Mouse (Mus musculus): Measurements from ENCODE around the gene Wnt11. TPM values are rescaled to one million over a fixed set of nuclear protein-coding genes. Genes with fewer than 3 reads are reported as not detected.

Gene Wnt11
- polyA plus RNA-seq, 1 experiment = not detected

DNA sequence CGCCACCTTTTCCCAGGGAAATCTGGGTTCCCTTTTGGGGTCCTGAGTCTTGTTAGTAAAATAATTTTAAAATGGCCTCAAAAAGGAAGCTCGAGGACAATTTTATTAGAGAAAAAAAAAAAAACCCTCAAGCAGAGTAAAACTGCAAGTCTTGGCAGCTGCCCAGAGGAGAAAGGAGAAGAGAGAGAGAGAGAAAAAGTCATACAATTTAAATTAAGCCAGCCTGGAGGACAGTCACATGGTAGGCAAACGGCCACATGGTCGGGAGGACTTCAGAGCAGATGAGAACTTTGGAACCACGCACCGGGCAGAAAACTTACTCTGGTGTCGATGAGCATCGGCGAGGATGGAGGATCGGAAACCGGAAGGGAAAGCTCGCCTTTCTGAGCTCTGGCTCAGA, 37.0 kb downstream of the Wnt11 start:
- TF ChIP-seq GATA1 (IDR thresholded peaks at IDR 0.05; ENCODE audit: low read length) = no peak

DNA sequence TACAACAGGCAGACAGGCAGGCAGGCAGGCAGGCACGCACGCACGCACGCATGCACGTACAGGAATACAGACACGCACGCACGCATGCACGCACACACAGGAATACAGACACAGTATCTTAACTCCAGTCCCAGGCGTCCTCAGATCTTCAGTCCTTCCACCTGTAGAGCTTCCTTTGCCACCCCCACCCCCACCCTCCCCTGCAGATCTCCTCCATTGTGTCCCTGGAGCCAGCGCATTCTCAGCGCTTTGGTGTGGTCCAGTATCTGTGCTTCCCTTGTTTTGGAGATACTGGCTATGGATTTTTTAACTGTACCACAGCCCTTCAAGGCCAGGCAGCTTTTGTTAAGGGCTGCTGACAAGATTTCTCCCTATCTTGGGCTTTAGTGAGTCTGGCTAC, 38.4 kb downstream of the Wnt11 start:
- TF ChIP-seq GATA1 (IDR thresholded peaks at IDR 0.05; ENCODE audit: low read length) = no peak

DNA sequence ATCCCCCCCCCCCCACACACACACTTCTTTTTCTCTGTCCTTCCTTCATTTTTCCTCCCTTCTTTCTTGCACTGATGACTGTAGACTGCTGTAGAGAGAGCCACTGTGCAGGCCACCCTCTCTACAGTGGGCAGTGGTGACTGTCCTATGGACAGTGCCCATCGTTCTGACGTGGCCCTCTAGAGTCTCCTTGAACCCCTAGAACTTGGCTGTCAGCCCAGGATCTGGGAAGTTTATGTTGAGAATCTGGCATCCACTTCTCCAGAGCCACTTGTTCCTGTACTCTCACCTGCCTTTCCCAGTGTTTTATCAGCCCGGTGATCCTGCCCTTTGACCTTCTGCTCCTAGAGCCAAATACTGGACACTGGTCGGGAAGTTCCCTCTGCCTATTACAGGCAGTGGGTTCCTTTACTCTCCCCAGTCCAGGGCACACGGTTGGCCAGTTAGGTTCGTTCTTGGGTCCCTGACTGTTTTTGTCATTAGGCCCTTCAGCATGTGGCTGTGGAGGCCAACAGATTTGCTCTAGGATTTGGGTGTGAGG, 39.6 kb downstream of the Wnt11 start:
- no peak for TF ChIP-seq GATA1 (IDR thresholded peaks at IDR 0.05; ENCODE audit: low read length)

DNA sequence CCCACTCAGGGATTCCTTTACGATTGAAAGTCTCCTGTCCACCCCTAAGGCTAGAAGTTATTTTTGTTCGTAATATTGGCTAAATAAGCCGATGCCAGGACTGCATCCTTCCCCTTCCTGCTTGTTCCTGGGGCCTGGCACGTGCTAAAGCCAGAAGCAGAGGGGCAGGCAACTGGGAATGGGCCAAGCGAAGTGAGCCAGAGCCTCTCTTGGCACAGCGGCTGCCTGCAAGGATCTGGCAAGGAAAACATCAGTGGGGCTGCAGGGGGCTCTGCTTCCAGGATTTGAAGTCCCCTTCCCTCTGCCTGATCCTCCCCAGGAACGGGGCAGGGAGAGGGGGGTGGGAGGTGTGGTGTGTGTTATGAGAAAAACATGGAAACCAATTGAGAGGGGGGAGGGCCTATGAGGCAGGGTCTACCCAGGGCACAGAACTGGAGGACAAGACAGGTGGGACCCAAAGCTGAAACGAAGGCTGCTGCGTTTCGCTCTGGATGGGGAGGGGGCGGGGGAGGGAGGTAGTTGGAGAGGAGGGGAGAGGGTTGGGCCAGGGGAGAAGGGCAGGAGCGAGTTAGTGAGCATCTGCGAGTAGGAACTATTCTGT, 40.6 kb downstream of the Wnt11 start:
- no peak for TF ChIP-seq GATA1 (IDR thresholded peaks at IDR 0.05; ENCODE audit: low read length)

DNA sequence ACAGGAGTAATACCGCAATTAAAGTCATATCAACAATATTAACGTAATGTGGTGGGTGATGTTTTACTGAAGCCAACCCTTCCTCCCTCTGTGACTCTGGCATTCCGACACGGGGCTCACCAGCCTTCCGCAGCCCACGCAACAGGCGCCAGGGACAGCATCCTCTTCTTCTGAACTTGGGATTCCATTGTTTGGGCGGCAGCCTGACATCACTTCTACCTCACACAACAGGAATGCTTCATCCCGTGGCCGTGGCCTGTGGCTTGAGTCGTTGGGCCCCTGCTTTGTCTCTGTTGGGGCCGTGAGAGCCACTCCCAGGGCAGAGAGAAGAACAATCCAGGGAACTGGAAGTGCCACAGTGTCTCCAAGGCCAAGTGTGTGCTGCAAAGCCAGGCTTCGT, 41.2 kb downstream of the Wnt11 start:
- no peak for TF ChIP-seq GATA1 (IDR thresholded peaks at IDR 0.05; ENCODE audit: low read length)

DNA sequence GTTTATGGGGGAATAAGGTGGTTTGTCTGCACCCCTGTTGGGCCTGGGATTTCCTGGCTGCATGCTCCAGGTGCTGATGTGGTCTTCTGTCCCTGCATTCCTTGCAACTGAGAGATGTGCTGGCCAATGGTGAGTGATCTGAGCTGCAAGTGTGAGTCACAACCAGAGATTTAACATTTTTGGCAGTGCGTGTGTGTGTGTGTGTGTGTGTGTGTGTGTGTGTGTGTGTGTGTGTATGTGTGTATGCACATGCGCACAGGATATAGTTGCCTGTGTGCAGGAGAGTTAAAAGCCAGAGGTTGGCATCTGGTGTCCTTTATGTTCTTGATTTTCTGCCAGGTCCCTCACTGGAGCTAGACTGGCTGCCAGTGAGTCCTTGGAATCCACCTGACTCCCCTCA, 44.3 kb downstream of the Wnt11 start:
- TF ChIP-seq GATA1 (IDR thresholded peaks at IDR 0.05; ENCODE audit: low read length) = no peak

DNA sequence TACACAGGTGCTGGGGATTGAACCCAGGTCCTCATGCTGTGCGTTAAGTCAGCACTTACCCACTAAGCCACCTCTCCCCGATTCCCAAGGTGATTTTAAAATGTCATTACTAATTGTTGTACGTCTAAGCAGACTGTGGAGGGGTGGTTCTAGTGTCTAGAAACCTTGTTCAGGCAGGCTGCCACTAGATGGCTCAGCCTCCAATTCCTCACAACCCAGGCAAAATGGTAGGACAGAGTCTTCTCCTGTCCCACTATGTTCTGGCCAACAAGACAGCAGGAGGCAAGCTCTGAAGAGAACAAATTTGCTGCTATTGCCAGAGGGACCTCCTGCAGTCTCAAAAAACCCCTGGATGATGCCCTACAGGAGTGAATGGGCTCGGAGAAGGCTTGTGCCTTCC, 47.0 kb downstream of the Wnt11 start:
- TF ChIP-seq GATA1 (IDR thresholded peaks at IDR 0.05; ENCODE audit: low read length) = no peak

DNA sequence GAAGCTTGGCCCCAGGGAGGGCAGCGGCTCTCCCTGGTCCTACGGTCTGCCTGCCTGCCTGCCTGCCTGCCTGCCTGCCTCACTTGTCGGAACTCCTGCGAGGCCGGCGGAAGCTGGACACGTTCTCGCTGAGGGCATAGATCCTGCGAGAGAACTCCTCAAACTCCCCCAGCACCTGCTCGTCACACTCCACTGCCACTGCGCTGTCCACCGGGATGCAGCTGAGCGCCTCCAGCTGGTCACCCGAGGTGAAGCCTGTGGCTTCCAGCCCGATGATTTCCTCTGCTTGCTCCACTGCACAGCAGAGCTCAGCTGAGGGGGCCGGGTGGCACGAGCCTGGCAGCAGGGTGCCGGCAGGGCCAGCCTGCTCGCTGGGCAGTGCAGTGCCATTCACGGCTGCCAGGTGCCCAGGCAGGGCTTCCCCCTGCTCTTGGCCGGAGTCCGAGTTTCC, 52.9 kb downstream of the Wnt11 start:
- TF ChIP-seq GATA1 (IDR thresholded peaks at IDR 0.05; ENCODE audit: low read length) = no peak

DNA sequence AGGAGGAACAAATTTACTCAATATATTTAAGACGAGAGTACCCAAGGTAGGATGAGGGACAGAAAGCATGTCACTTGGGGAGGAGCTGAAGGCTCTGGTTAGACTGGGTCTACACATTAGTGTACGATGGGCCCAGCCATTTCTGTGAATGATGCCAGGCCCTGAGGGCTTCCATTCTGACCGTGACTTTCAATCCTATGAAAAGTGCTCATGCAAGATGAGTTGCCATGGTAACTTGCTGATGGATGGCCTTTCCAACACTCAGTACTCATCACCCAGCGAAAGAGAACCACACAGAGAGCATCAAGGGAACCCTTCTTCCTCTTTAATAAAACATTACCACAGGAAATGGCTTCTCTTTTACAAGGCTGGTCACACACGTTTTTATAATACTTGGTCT, 53.9 kb downstream of the Wnt11 start:
- no peak for TF ChIP-seq GATA1 (IDR thresholded peaks at IDR 0.05; ENCODE audit: low read length)

DNA sequence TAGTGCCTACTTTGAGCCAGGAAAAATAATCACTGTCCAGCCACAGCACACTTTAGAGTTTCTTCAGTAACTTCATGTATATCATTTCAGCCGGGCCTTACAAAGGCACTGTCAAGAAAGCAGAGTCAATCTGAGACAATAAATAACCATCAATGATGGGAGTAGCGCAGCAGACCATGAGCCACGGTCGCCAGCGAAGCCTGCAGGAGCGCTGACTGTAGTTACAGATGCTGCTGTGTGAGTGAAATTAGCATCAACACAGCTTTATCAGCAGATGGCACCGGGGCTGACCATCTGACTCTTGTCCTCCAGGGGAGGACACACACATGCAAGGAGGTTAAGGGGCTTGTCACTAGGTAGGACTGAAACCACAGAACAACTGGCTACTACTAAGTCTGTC, 54.3 kb downstream of the Wnt11 start:
- no peak for TF ChIP-seq GATA1 (IDR thresholded peaks at IDR 0.05; ENCODE audit: low read length)

DNA sequence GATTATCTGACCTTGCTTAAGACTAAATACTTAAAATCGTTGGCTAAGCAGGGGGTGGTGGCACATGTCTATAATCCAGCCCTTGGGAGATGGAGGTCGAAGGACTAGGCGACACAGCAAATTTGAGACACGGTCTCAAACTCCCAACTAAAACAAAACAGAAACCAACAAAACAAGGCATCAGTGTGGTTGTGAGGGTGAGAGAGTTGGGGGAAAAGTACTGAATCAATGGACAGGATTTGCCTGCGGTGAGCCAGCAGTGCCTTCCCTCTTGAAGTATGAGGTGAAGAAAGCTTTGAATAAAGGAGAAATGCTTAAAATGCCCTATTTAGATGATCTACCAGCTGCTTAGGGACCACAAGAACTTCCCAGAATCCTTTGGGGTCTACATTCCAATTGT, 58.2 kb downstream of the Wnt11 start:
- no peak for TF ChIP-seq GATA1 (IDR thresholded peaks at IDR 0.05; ENCODE audit: low read length)

DNA sequence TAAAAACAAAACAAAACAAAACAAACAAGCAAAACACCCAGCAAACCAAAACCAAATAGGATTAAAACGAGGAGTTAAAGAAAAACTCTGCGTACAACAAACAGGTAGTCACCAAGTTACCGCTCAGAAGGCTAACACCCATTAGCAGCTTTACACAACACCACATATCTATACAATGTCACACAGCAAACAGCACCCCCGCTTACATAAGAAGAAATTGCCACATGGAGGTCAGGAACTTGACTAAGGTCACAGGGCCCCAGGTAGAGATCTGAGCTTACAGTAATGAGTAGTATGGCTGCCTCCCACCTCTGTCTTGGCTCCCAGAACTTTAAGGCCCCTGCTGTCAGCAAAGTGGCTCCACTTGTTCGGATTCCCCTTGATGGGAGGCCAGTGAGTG, 59.4 kb downstream of the Wnt11 start:
- no peak for TF ChIP-seq GATA1 (IDR thresholded peaks at IDR 0.05; ENCODE audit: low read length)

DNA sequence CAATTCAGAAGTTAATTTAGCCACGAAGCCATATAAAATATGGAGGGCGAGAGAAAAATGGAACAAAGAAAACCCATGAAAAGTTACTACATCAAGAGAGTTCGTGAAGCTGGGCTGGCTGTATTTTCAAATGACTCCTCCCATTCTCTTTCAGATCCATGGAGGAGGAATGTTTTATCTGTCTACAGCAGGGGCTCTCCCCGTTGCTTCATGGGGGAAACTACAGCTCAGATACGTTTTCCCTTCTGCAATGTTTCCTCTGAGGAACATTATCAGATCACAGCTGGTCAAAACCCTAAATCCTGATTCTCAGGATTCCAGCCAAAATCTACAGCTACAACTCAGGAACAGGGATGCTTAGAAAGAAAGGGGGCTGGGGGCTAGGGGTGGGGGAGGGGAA, 59.9 kb downstream of the Wnt11 start:
- no peak for TF ChIP-seq GATA1 (IDR thresholded peaks at IDR 0.05; ENCODE audit: low read length)

DNA sequence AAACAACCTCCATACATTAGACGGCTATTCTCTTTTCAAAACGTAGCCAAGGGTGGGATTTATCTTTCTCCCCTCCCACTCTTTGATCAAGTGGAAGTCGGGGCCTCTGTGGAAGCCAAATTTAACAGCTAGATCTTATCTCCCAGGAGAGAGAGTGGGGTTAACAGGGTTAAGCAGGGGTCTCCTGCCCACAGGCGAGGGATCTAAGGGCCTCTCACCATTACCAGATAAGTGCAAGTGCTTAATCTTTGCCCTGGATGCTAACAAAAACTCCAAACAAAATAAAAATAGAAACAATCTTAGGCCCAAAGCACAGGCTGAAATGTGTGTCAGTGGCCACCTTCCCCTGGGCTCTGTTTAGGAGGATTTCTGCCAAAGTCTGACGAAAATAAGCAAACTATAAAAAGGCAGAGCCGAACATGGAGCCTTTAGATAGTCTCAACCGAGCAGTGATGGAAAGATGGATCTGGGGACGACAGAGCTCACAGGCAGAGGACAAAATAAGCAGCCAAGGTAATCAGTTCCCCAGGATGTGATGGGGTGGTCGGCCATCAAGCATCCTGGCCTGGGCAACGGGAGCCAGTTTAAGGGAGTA, 60.7 kb downstream of the Wnt11 start:
- no peak for TF ChIP-seq GATA1 (IDR thresholded peaks at IDR 0.05; ENCODE audit: low read length)

DNA sequence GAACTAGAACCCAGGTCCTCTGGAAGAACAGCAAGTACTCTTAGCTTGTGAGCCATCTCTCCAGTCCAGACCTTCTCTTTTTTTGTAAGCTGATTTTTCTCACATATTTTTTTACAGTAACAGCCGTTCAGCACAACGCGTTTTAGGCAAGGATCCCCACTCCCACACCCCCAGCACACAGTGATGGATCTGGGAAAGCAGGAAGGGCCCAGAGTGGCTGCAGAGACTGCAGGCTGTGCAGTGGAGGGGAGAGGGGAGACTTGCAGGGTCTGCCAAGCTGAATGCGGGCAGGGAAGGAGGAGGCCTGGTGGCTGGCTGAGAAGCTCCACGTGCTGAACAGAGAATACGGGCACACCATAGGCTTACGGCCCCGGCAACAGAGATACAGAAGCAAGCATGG, 62.4 kb downstream of the Wnt11 start:
- TF ChIP-seq GATA1 (IDR thresholded peaks at IDR 0.05; ENCODE audit: low read length) = no peak

DNA sequence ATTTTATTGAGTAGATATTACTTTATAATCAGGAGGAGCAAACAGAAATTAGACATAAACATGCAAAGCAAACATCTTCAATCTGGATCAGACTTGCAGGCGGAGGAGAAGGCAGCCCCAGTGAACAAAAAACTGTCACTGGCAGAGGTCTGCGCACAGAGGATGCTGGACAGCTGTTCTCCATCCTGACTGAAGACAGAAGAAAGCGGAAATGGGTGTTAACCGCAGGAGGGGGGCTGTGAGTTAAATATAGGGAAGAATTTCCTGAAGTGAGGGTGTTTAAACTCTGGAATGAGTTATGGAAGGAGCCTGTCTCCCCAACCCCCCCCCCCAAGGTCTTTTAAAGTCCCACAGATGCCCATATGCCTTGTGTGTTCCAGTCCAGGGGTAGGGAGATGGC, 64.9 kb downstream of the Wnt11 start:
- TF ChIP-seq GATA1 (IDR thresholded peaks at IDR 0.05; ENCODE audit: low read length) = no peak

DNA sequence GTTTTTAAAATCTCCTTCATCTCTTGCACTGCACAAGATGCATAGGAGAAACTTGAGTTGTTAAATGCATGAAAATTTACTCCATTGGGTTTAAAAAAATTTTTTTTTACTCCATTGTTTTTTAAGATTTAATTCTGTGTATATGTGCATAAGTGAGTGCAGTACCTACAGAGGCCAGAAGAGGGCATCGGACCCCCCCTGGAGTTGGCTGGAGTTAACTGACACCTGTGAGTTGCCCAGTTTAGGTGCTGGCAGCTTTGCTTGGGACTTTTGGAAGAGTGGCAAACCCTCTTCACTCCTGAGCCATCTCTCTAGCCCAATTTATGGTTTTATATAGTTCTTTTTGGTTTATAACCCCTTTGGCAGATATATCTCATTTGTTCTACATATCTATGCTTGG, 66.2 kb downstream of the Wnt11 start:
- no peak for TF ChIP-seq GATA1 (IDR thresholded peaks at IDR 0.05; ENCODE audit: low read length)

All from G1E-ER4 (cell line).